Mouse (Mus musculus): ENCODE measurements at regions not wholly inside any gene's neighbourhood (a gene's known extent, or its start where the extent isn't known, plus 50 kb on each side); places are given as distances from the start of the nearest gene placed in this dataset.

GRCm38 (mm10) chr2:19752753-19753152 lies 95.2 kb downstream of the Otud1 start:
- H3K4me2 ChIP-seq (ENCODE audit: low read depth, low read length) = no peak overlapping the region
- H3K4me3 ChIP-seq (ENCODE audit: low read depth, low read length) = no peak overlapping the region
- no peak overlapping the region for H3K9ac ChIP-seq (replicated peaks; ENCODE audit: low read depth, low read length)
- H3K36me3 ChIP-seq (replicated peaks; ENCODE audit: control insufficient read depth, insufficient read depth, low read length) = no peaks in the 10 kb centered on the region
- TF ChIP-seq CTCF (IDR thresholded peaks at IDR 0.05; ENCODE audit: low read depth) = no peak
- TF ChIP-seq EP300 (IDR thresholded peaks at IDR 0.05; ENCODE audit: low read depth) = no peak
- DNase-seq (ENCODE audit: low spot score) (no peak), ATAC-seq (ENCODE audit: insufficient read depth, low read depth) (no peak)
- no peaks in the 10 kb centered on the region for H3K27me3 ChIP-seq (ENCODE audit: control insufficient read depth, insufficient read depth, low read length)
- no peaks in the 10 kb centered on the region for H3K4me1 ChIP-seq (ENCODE audit: control insufficient read depth, insufficient read depth)
- H3K27ac ChIP-seq (ENCODE audit: low read depth) = no peak overlapping the region
- H3K9me3 ChIP-seq (replicated peaks; ENCODE audit: control insufficient read depth, low read length) = no peaks in the 10 kb centered on the region
- WGBS = 77% methylated on average over 11 of the region's 11 CpGs

- TF ChIP-seq EP300 (IDR thresholded peaks at IDR 0.05; ENCODE audit: low read depth) = no peak
- Histone ChIP-seq H3K27me3 (ENCODE audit: control insufficient read depth, insufficient read depth, low read length) (no peaks in the 10 kb centered on the region), H3K36me3 (replicated peaks; ENCODE audit: control insufficient read depth, insufficient read depth, low read length) (no peaks in the 10 kb centered on the region), H3K4me1 (ENCODE audit: control insufficient read depth, insufficient read depth) (no peaks in the 10 kb centered on the region), H3K4me3 (ENCODE audit: low read depth, low read length) (no peak overlapping the region), H3K27ac (ENCODE audit: low read depth) (no peak overlapping the region), H3K9me3 (replicated peaks; ENCODE audit: control insufficient read depth, low read length) (no peaks in the 10 kb centered on the region), H3K4me2 (ENCODE audit: low read depth, low read length) (no peak overlapping the region), H3K9ac (replicated peaks; ENCODE audit: low read depth, low read length) (no peak overlapping the region)
- ATAC-seq (ENCODE audit: insufficient read depth, low read depth) (no peak), DNase-seq (ENCODE audit: low spot score) (no peak)
Measured at GRCm38 (mm10) chr2:19753479-19753878, 95.9 kb downstream of the Otud1 start.

GRCm38 (mm10) chr2:19757910-19758309 lies 100.4 kb downstream of the Otud1 start:
- Histone ChIP-seq H3K9ac (replicated peaks; ENCODE audit: low read depth, low read length) (no peak overlapping the region), H3K9me3 (replicated peaks; ENCODE audit: control insufficient read depth, low read length) (no peaks in the 10 kb centered on the region), H3K27me3 (ENCODE audit: control insufficient read depth, insufficient read depth, low read length) (no peaks in the 10 kb centered on the region), H3K4me2 (ENCODE audit: low read depth, low read length) (no peak overlapping the region), H3K4me1 (ENCODE audit: control insufficient read depth, insufficient read depth) (no peaks in the 10 kb centered on the region), H3K4me3 (ENCODE audit: low read depth, low read length) (no peak overlapping the region), H3K27ac (ENCODE audit: low read depth) (no peak overlapping the region), H3K36me3 (replicated peaks; ENCODE audit: control insufficient read depth, insufficient read depth, low read length) (no peaks in the 10 kb centered on the region)
- 63% methylated on average over 4 of the region's 4 CpGs for WGBS
- TF ChIP-seq EP300 (IDR thresholded peaks at IDR 0.05; ENCODE audit: low read depth) = no peak
- no peak for TF ChIP-seq CTCF (IDR thresholded peaks at IDR 0.05; ENCODE audit: low read depth)
- ATAC-seq (ENCODE audit: insufficient read depth, low read depth) (no peak), DNase-seq (ENCODE audit: low spot score) (no peak)

- no peaks in the 10 kb centered on the region for H3K27me3 ChIP-seq (ENCODE audit: control insufficient read depth, insufficient read depth, low read length)
- no peaks in the 10 kb centered on the region for H3K36me3 ChIP-seq (replicated peaks; ENCODE audit: control insufficient read depth, insufficient read depth, low read length)
- 0 out of 2 replicates have a peak, but pooled peaks have one; percentile 30 for ATAC-seq (ENCODE audit: insufficient read depth, low read depth)
- no peaks in the 10 kb centered on the region for H3K9me3 ChIP-seq (replicated peaks; ENCODE audit: control insufficient read depth, low read length)
- TF ChIP-seq CTCF (IDR thresholded peaks at IDR 0.05; ENCODE audit: low read depth) = 0 out of 2 replicates have a peak, but pooled peaks have one; percentile 4
- TF ChIP-seq EP300 (IDR thresholded peaks at IDR 0.05; ENCODE audit: low read depth) = no peak
- no peaks in the 10 kb centered on the region for H3K4me1 ChIP-seq (ENCODE audit: control insufficient read depth, insufficient read depth)
- no peak overlapping the region for H3K4me2 ChIP-seq (ENCODE audit: low read depth, low read length)
- no peak overlapping the region for H3K9ac ChIP-seq (replicated peaks; ENCODE audit: low read depth, low read length)
- no peak overlapping the region for H3K4me3 ChIP-seq (ENCODE audit: low read depth, low read length)
- WGBS = 18% methylated on average over 2 of the region's 2 CpGs
- DNase-seq (ENCODE audit: low spot score) = peak; percentile 13
- H3K27ac ChIP-seq (ENCODE audit: low read depth) = no peak overlapping the region
Measured at GRCm38 (mm10) chr2:19759169-19759568, 101.6 kb downstream of the Otud1 start.

GRCm38 (mm10) chr2:19759577-19759976 lies 102.0 kb downstream of the Otud1 start:
- no peak overlapping the region for H3K4me3 ChIP-seq (ENCODE audit: low read depth, low read length)
- no peak for TF ChIP-seq EP300 (IDR thresholded peaks at IDR 0.05; ENCODE audit: low read depth)
- TF ChIP-seq CTCF (IDR thresholded peaks at IDR 0.05; ENCODE audit: low read depth) = no peak
- DNase-seq (ENCODE audit: low spot score) (no peak), ATAC-seq (ENCODE audit: insufficient read depth, low read depth) (no peak)
- H3K36me3 ChIP-seq (replicated peaks; ENCODE audit: control insufficient read depth, insufficient read depth, low read length) = no peaks in the 10 kb centered on the region
- 72% methylated on average over 4 of the region's 6 CpGs for WGBS
- H3K9me3 ChIP-seq (replicated peaks; ENCODE audit: control insufficient read depth, low read length) = no peaks in the 10 kb centered on the region
- H3K27me3 ChIP-seq (ENCODE audit: control insufficient read depth, insufficient read depth, low read length) = no peaks in the 10 kb centered on the region
- H3K27ac ChIP-seq (ENCODE audit: low read depth) = no peak overlapping the region
- no peaks in the 10 kb centered on the region for H3K4me1 ChIP-seq (ENCODE audit: control insufficient read depth, insufficient read depth)
- no peak overlapping the region for H3K4me2 ChIP-seq (ENCODE audit: low read depth, low read length)
- H3K9ac ChIP-seq (replicated peaks; ENCODE audit: low read depth, low read length) = no peak overlapping the region

GRCm38 (mm10) chr2:19762996-19763395 lies 105.4 kb downstream of the Otud1 start:
- Histone ChIP-seq H3K27ac (ENCODE audit: low read depth) (no peak overlapping the region), H3K27me3 (ENCODE audit: control insufficient read depth, insufficient read depth, low read length) (no peaks in the 10 kb centered on the region), H3K9ac (replicated peaks; ENCODE audit: low read depth, low read length) (no peak overlapping the region), H3K4me3 (ENCODE audit: low read depth, low read length) (no peak overlapping the region), H3K36me3 (replicated peaks; ENCODE audit: control insufficient read depth, insufficient read depth, low read length) (no peaks in the 10 kb centered on the region), H3K4me1 (ENCODE audit: control insufficient read depth, insufficient read depth) (no peaks in the 10 kb centered on the region), H3K4me2 (ENCODE audit: low read depth, low read length) (no peak overlapping the region), H3K9me3 (replicated peaks; ENCODE audit: control insufficient read depth, low read length) (no peaks in the 10 kb centered on the region)
- ATAC-seq (ENCODE audit: insufficient read depth, low read depth) (no peak), DNase-seq (ENCODE audit: low spot score) (no peak)
- 65% methylated on average over 3 of the region's 3 CpGs for WGBS
- TF ChIP-seq EP300 (IDR thresholded peaks at IDR 0.05; ENCODE audit: low read depth) = no peak
- TF ChIP-seq CTCF (IDR thresholded peaks at IDR 0.05; ENCODE audit: low read depth) = no peak

Data from heart, postnatal 0 days (tissue).